Mouse (Mus musculus) cerebellum, postnatal 4 days (tissue): Measurements from ENCODE around the gene Ptprcap.

Experiments used
- DNase-seq, 2 experiments: peaks; one replicate each; pipeline ENCODE4 v3.0.0; 2022; ENCODE audit warnings: low spot score in 2 of 2, mixed read lengths in 1 of 2

Ptprcap gene

GRCm38 (mm10) chr19:4194776-4195650 lies 41.6 kb downstream of the Ptprcap start:
- peak in 1 of 2 experiments; percentile 89 for DNase-seq

- no peak for DNase-seq
Observed at GRCm38 (mm10) chr19:4196048-4196447, 42.6 kb downstream of the Ptprcap start.

DNA sequence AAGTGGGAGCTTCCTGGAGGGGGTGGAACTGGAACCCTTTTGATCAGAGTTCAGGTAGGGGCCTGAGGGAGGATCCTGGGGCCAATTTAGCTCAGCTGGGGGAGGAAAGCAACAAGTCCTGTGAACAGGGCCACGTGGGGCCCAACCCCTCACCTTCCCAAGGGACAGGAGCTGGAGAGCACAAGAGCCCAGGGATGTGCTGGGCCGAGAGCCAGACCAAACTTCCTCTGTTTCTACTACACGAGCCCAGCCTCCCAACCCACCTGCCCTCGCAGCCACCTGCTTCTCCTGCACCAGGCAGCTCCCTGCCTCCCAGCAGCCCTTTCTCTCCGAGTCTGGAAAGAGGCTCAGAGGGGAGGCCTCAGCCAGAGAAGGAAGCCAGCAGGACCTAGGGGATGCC lies 43.1 kb downstream of the Ptprcap start:
- no peak for DNase-seq

DNA sequence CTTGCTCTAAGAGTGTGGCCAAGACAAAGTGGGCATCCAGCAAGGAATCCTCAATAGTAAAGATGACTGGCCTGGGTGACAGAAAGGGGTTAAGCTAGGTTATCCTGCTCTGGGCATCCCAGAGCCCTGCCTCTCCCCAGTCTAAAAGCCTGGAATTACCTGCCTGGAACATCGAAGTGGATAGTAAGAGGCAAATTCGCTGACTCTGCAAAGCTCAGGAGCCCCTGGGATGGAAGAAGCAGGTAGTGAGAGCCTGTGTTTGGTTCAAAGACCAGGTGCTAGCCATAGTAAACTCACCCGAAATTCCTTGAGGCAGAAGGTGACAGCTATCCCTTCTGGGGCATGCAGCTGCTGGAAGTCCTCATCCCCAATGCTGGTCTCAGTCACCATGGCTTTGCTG lies 43.8 kb downstream of the Ptprcap start:
- DNase-seq, result no peak

GRCm38 (mm10) chr19:4201291-4201909 lies 48.0 kb downstream of the Ptprcap start, which contains the start of gene Rad9a:
Gene Rad9a, minus strand, starts transcription at chr19:4201662.
- peak; percentile 79 to 93 for DNase-seq

- no peak for DNase-seq
Observed at GRCm38 (mm10) chr19:4202149-4202548, 48.7 kb downstream of the Ptprcap start.

DNA sequence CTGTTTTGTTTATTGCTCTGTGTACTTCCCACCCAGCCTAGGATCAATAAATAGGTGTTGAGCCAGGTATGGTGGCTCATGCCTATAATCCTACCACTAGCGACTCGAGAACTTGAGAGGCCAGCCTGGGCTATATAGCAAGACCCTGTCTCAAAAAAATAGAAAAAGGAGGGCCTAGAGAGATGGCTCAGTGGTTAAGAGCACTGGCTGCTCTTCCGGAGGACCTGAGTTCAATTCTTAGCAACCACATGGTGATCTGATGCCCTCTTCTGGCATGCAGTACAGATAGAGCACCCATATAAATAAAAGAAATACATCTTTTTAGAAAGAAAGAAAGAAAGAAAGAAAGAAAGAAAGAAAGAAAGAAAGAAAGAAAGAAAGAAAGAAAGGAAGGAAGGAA lies 49.7 kb downstream of the Ptprcap start:
- no peak for DNase-seq

DNA sequence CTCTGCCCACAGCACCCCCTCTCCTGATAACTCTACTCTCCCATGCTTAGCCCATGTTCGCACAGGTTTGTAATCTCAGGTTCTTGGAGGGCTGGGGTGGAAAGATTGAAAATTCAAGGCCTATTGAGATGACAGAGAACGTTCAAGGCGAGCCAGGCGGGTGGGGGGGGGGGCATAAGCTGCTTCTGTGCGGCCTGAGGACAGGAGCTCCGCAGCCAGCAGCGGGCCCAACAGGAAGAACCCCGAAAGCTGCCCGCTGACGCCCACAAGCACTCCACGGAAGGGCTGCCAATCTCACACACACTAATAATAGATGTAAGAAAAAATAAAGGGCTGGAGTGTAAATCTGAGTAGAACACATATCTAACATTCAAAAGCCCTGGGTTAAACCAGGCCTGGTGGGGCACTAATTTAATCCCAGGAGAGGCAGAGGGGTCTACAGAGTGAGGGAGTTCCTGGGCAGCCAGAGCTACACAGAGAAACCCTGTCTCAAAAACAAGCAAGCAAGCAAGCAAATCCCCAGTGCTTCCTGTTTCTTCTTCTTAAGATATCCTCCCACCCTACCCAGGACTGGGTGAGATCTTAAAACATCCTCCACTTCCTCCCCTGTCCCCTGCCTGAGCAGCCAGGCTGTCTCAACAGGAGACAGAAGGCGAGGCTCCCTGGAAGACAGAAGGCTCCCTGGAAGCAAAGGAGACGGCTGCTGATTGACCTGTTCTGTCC lies 50.4 kb downstream of the Ptprcap start:
- no peak for DNase-seq

DNA sequence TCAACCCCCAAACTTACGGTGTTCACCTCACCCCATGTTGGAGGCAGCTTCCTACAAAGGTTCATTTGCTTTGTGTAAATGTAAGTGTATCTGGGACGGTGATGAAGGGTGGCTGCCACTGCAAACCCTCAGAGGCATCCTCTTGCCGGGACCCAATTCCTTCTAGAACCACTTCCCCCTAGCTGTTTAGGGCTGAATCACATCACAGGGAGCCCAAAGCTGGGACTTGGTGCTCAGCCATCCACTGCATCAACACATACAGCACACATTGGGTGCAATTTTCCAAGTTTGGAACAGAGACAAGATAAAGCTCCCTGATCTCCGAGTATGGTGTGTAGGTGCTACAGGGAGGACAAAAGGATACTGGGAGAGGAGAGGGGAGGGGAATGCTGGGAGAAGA lies 51.5 kb downstream of the Ptprcap start:
- DNase-seq, result no peak
